Mouse (Mus musculus): ENCODE data around the gene Btbd2. TPM values are rescaled to one million over a fixed set of nuclear protein-coding genes. Genes with fewer than 3 reads are reported as not detected.

Btbd2 gene
- total RNA-seq (2014; fragmentation: Nextera tagmentation) (27.4 and 32.0 TPM in 2 replicates), total RNA-seq (2017) (11.8 and 14.8 TPM in 2 replicates)

DNA sequence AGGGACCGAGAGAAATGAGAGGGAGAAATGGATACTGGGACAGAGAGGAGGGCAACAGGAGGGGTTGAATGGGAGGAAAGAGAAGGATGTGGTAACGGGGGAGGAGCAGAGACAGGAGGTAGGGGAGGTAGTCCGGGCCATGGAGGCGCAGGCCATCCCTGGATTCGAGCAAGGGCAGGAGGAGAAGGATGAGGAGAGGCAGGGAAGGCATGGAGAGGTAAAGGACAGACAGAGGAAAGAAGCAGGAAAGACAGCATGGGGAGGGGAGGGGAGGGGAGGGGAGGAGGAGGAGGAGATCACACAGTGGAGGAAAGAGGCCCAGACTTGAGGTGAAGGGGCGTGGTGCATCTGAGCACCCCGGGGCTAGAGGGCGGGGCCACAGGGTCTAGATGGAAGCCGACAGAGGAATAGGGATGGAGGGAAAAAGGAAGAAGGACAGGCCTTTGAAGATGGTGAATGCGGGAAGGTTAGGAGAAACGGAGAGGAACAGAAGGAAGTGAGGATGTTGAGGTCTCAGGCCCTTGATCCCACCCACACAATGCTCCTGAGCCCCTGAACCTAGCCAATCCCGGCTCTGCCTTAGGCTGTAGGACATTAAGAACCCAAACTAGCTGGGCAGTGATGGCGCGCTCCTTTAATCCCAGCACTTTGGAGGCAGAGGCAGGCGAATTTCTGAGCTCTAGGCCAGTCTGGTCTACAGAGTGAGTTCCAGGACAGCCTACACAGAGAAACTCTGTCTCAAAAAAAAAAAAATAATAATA lies at the start of gene Btbd2:
TSS of gene Btbd2 (minus strand) at position 209 of the 761 bp plus-strand sequence.
- no peak for ATAC-seq (replicated peaks; ENCODE audit: low FRiP score, low TSS enrichment, poor library complexity, severe bottlenecking)

DNA sequence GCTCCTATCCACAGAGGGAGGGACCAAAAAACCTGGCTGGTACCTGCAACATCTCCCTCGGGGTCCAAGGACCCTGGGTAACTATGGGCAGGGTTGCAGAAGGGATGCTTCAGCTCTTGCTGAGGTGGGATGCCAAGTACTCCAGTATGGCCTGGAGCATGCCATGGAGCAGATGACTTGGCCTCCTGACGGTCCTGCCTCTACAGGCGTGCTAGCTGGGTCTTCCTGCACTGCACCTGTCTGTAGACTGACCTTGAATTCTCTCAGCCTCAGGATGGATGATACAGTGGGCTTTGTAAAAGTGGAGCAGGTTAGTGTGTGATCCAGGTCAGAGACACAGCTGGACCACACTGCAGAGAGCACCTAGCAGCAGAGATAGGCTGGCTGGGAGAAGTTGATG lies 48.6 kb upstream of the Btbd2 start:
- no peak for ATAC-seq (replicated peaks; ENCODE audit: low FRiP score, low TSS enrichment, poor library complexity, severe bottlenecking)

GRCm38 (mm10) chr10:80705033-80705432 lies 48.2 kb upstream of the Btbd2 start:
- no peak for ATAC-seq (replicated peaks; ENCODE audit: low FRiP score, low TSS enrichment, poor library complexity, severe bottlenecking)

DNA sequence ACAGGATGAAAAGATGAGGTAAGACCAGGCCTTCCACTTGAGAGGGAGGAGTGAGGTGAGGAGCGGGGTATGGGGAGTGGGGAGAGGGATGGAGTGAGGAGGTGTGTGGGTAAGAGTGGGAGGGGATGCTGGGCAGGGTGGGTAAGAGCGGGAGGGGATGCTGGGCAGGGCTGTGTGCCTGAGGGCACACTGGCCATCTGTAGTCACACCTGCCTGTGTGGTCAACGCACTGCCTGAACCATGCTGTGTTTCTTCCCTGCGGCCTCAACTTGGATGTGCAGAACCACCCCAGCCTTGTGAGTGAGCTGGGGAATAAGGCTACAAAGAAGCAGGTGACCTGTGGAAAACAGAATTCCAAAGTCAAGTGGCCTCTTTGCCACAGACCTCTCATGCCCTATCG lies 47.5 kb upstream of the Btbd2 start:
- ATAC-seq (replicated peaks; ENCODE audit: low FRiP score, low TSS enrichment, poor library complexity, severe bottlenecking): no peak

DNA sequence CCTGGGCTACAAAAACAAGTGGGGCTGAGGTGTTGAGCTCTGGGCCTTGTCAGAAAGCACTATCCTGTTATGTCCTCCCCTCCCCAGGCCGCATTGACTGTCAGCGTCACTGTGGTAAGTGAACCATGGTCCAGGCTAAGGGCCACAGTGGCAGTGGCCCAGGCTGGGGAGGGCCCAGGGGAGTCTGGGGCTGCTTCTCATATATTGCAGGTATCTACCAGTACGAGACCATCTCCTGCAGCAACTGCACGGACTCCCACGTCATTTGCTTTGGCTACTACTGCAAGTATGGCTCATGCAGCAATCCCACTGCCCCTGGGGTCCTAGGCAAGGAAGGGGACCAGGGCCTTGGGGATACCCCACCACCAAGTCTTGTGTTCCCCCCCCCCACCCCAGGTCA lies 46.8 kb upstream of the Btbd2 start:
- ATAC-seq (replicated peaks; ENCODE audit: low FRiP score, low TSS enrichment, poor library complexity, severe bottlenecking): no peak

DNA sequence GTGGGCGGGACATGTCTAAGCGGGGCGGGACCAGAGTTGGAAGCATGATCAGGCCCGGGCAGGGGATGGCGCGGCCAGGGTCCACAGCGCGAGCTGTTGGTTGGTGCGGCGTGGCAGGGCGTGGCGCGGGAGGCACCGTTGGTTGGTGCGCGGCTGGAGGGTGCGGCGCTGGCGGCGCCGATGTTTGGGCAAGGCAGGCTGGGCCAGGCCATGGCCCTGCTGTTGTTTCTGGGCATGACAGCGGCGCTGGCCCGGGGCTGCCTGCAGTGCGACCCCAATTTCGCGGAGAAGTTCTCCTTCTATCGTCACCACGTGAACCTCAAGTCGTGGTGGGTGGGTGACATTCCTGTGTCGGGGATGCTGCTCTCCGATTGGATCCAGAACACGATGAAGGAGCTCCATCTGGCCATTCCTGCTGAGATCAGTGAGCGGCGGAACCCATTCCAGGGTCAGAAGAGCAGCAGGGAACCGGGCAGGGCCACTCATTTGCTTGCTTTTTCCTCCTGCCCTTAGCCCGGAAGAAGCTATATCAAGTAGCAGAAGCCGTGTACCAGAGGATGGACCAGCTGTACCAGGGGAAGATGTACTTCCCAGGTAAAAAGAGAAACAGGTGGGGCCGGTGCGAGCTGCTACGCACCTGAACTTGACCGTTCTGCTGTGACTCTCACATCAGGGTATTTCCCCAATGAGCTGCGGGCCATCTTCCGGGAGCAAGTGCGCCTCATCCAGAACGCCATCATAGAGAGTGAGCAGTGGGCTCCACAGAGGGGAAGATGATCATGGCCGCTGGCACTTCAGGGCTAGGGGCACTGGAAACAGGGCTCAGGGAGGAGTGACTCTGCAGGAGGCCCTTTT lies 45.9 kb upstream of the Btbd2 start:
- ATAC-seq (replicated peaks; ENCODE audit: low FRiP score, low TSS enrichment, poor library complexity, severe bottlenecking): peak; percentile 67

- ATAC-seq (replicated peaks; ENCODE audit: low FRiP score, low TSS enrichment, poor library complexity, severe bottlenecking): peak; percentile 77
Observed at GRCm38 (mm10) chr10:80701721-80702535, 45.1 kb upstream of the Btbd2 start, which contains the start of the genes Mob3a and Izumo4. TSS of gene Mob3a (minus strand) at chr10:80701977. TSS of gene Izumo4 (plus strand) at chr10:80702184.

DNA sequence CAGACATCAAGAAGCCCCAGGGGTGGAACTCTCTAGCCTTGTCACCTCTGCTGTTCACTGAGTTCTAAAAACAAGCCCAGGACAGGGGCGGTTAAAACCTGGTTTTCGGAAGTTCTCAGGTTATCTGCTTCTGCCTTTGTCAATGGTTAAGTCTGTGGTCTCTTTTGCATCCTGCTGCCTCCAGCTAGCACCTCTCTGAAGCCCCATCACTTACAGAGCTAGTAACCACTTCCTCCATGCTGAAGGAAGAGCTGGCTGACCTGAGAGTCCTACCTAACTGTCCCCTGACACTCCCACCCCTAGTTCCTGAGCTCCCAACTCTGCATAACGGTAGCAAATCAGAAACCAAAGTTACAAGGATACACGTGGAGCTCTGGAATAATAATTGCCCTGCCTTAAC lies 43.9 kb upstream of the Btbd2 start:
- ATAC-seq (replicated peaks; ENCODE audit: low FRiP score, low TSS enrichment, poor library complexity, severe bottlenecking): no peak

GRCm38 (mm10) chr10:80700038-80700504 lies 43.2 kb upstream of the Btbd2 start:
- ATAC-seq (replicated peaks; ENCODE audit: low FRiP score, low TSS enrichment, poor library complexity, severe bottlenecking): no peak

DNA sequence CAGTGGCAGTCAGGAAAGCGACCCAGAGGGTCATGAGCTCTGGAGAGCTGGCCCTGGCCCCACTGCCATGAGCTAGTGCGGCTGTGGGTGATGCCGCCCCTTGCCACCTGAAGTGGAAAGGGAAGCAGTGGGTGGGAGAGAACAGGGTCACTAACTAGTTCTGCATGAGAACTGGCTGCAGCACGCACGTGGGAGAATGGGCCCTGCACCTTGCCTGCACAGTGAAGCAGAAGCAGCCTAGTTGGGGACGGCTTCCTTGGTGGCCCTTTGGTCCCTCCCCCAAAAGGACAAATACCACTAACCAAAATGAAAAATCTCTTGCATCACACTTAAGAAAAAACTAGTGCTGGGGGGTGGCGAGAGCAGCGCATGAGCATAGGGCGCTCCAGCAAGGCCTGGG lies 41.7 kb upstream of the Btbd2 start:
- no peak for ATAC-seq (replicated peaks; ENCODE audit: low FRiP score, low TSS enrichment, poor library complexity, severe bottlenecking)

DNA sequence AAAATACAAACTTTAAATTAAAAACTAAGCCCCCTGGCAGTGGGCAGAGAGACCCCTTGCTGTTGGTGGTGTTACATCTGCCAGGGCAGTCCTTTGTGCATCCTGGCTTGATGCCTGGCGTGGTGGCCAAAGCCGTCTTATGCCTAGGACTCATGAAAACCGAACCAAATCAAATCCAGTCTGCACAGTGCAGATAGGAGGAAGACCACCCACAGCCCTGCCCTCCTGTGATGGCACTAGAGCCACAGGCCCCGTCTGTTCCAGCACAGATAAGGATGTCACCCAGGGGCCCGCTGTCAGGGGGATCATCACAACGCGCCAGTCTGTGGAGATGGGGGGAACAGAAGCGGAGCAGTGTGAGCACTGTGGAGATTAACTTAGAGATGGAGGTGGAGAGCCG lies 40.9 kb upstream of the Btbd2 start:
- ATAC-seq (replicated peaks; ENCODE audit: low FRiP score, low TSS enrichment, poor library complexity, severe bottlenecking): peak; percentile 48

GRCm38 (mm10) chr10:80697393-80697787 lies 40.5 kb upstream of the Btbd2 start:
- no peak for ATAC-seq (replicated peaks; ENCODE audit: low FRiP score, low TSS enrichment, poor library complexity, severe bottlenecking)

- no peak for ATAC-seq (replicated peaks; ENCODE audit: low FRiP score, low TSS enrichment, poor library complexity, severe bottlenecking)
Observed at GRCm38 (mm10) chr10:80696502-80697392, 39.9 kb upstream of the Btbd2 start.

- ATAC-seq (replicated peaks; ENCODE audit: low FRiP score, low TSS enrichment, poor library complexity, severe bottlenecking): no peak
Observed at GRCm38 (mm10) chr10:80695801-80696501, 39.1 kb upstream of the Btbd2 start.

DNA sequence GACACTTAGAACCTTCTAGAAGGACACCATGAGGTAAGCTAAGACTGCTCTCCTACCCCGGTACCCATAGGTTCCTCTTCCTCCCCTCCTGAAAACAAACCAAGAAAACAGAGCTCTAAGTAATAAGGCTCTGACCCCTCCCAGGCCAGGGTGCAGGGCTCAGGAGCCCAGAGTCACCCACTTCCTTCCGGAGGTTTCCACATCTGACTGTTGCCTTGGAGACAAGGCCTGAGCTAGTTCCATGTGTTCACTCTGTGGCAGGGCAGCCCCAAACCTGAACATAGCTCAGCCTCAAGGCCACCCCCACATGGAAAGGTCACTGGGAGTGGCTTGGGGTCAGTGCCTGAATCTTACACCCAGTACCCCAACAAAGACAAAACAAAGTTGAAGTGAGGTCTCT lies 38.3 kb upstream of the Btbd2 start:
- ATAC-seq (replicated peaks; ENCODE audit: low FRiP score, low TSS enrichment, poor library complexity, severe bottlenecking): peak; percentile 38

- ATAC-seq (replicated peaks; ENCODE audit: low FRiP score, low TSS enrichment, poor library complexity, severe bottlenecking): no peak
Observed at GRCm38 (mm10) chr10:80694159-80694938, 37.5 kb upstream of the Btbd2 start.

- ATAC-seq (replicated peaks; ENCODE audit: low FRiP score, low TSS enrichment, poor library complexity, severe bottlenecking): no peak
Observed at GRCm38 (mm10) chr10:80693401-80694045, 36.7 kb upstream of the Btbd2 start.
